Mouse (Mus musculus): ENCODE results near the gene Gm18596.

The Gm18596 gene

GRCm38 (mm10) chr10:77709831-77710230 is 32.6 kb downstream of the Gm18596 start:
- DNase-seq, result no peak

GRCm38 (mm10) chr10:77706326-77706725 is 36.1 kb downstream of the Gm18596 start, which contains the start of gene Gm10272:
Gene Gm10272 (plus strand): TSS chr10:77706626.
- no peak for DNase-seq

- no peak for DNase-seq
These were observed 45.3 kb downstream of the Gm18596 start, which contains the start of gene Gm9508 for GRCm38 (mm10) chr10:77697133-77697532. Gene Gm9508 (minus strand): TSS chr10:77697233.

All from right cerebral cortex, adult 18-20 months (tissue).